Mouse (Mus musculus) lung, postnatal 0 days (tissue): ENCODE measurements at regions not wholly inside any gene's neighbourhood (a gene's known extent, or its start where the extent isn't known, plus 50 kb on each side); places are given as distances from the start of the nearest gene placed in this dataset.

Source experiments
- CTCF ChIP-seq: IDR thresholded peaks from 2 replicates; pipeline ENCODE4 v1.5.1; 2016; ENCODE audit warnings: antibody characterized with exemption, mild to moderate bottlenecking
- EP300 ChIP-seq: IDR thresholded peaks from 2 replicates; pipeline ENCODE4 v1.6.1; 2016; ENCODE audit warnings: antibody characterized with exemption, mild to moderate bottlenecking, control low read depth

- no peak for TF ChIP-seq EP300
- no peak for TF ChIP-seq CTCF
These were observed 352.8 kb upstream of the Gm26657 start for GRCm38 (mm10) chr4:56387051-56387450.
